Mouse (Mus musculus) myocyte (in vitro differentiated cells): Measurements from ENCODE around the gene Timp2. TPM values are rescaled to one million over a fixed set of nuclear protein-coding genes. Genes with fewer than 3 reads are reported as not detected.
A peak's percentile ranks its signal among the peaks of the same experiment; 100 is the strongest.
"Not testable (repeated sequence)": the region's sequence is repeated elsewhere in the genome, so short reads cannot be mapped to it uniquely, and the experiment has no call there.

ENCODE experiments used
- H3K27me3 ChIP-seq: one replicate; pipeline ENCODE4 v1.6.1; 2011; ENCODE audit not compliant: control insufficient read depth, insufficient read depth, insufficient read length
- H3K36me3 ChIP-seq: one replicate; pipeline ENCODE4 v1.6.1; 2011; ENCODE audit not compliant: control insufficient read depth, insufficient read depth
- H3K4me2 ChIP-seq: one replicate; pipeline ENCODE4 v1.6.1; 2011; ENCODE audit warnings: low read depth, control low read depth
- H3K4me3 ChIP-seq: one replicate; pipeline ENCODE4 v1.5.1; 2011; ENCODE audit warnings: mild to moderate bottlenecking, control low read depth, moderate library complexity
- H3K79me2 ChIP-seq: one replicate; pipeline ENCODE4 v1.6.1; 2011; ENCODE audit not compliant: control insufficient read depth, insufficient read depth
- H3ac ChIP-seq: one replicate; pipeline ENCODE4 v1.6.1; 2011; ENCODE audit not compliant: control insufficient read depth, insufficient read length
- CEBPB ChIP-seq: IDR thresholded peaks from 2 replicates; pipeline ENCODE4 v1.6.1; 2011; ENCODE audit warnings: mild to moderate bottlenecking, moderate library complexity; ENCODE audit not compliant: poor library complexity, insufficient read depth, severe bottlenecking
- E2F4 ChIP-seq: IDR thresholded peaks from one replicate; pipeline ENCODE4 v1.6.1; 2011; ENCODE audit warnings: mild to moderate bottlenecking, control low read depth, moderate library complexity; ENCODE audit not compliant: insufficient read depth
- MAX ChIP-seq: IDR thresholded peaks from one replicate; pipeline ENCODE4 v1.6.1; 2011; ENCODE audit warnings: low read depth, mild to moderate bottlenecking, control low read depth
- MYOD1 ChIP-seq, 3 experiments: IDR thresholded peaks; one replicate each; pipeline ENCODE4 v1.6.1; 2011; ENCODE audit warnings: control low read depth in 2 of 3, low read depth in 2 of 3, mild to moderate bottlenecking in 2 of 3, moderate library complexity in 1 of 3; ENCODE audit not compliant: insufficient read length in 2 of 3, control insufficient read depth in 1 of 3
- MYOG ChIP-seq, 3 experiments: IDR thresholded peaks; one replicate each; pipeline ENCODE4 v1.6.1; 2011; ENCODE audit warnings: control low read depth in 2 of 3, low read depth in 2 of 3, mild to moderate bottlenecking in 2 of 3; ENCODE audit not compliant: insufficient read length in 2 of 3, control insufficient read depth in 1 of 3, insufficient read depth in 1 of 3
- POLR2A ChIP-seq: IDR thresholded peaks from one replicate; pipeline ENCODE4 v1.6.1; 2011; ENCODE audit warnings: low read depth, mild to moderate bottlenecking, control low read depth, moderate library complexity; ENCODE audit not compliant: insufficient read length
- POLR2AphosphoS2 ChIP-seq: IDR thresholded peaks from one replicate; pipeline ENCODE4 v1.6.1; 2011; ENCODE audit warnings: low read depth, control low read depth; ENCODE audit not compliant: insufficient read length
- REST ChIP-seq: IDR thresholded peaks from one replicate; pipeline ENCODE4 v1.6.1; 2011; ENCODE audit warnings: mild to moderate bottlenecking, control low read depth, moderate library complexity; ENCODE audit not compliant: insufficient read depth, insufficient read length
- SRF ChIP-seq: IDR thresholded peaks from one replicate; pipeline ENCODE4 v1.6.1; 2011; ENCODE audit warnings: low read depth; ENCODE audit not compliant: control insufficient read depth, insufficient read length
- TCF12 ChIP-seq: IDR thresholded peaks from one replicate; pipeline ENCODE4 v1.6.1; 2011; ENCODE audit warnings: mild to moderate bottlenecking, control low read depth; ENCODE audit not compliant: poor library complexity, insufficient read depth, severe bottlenecking
- TCF3 ChIP-seq: IDR thresholded peaks from one replicate; pipeline ENCODE4 v1.6.1; 2011; ENCODE audit warnings: low read depth, control low read depth; ENCODE audit not compliant: insufficient read length
- USF1 ChIP-seq: IDR thresholded peaks from one replicate; pipeline ENCODE4 v1.6.1; 2011; ENCODE audit warnings: low read depth, mild to moderate bottlenecking, control low read depth, moderate library complexity
- polyA plus RNA-seq: library from polyadenylated mRNA; unstranded; fragments of >200 nt; fragmentation: generic; extraction: Trizol; gene quantifications from one replicate; pipeline ENCODE4 v1.2.1, GENCODE M21; 2012; ENCODE audit warnings: missing spikeins

Timp2 gene
- polyA plus RNA-seq, 1 experiment: 321 TPM

GRCm38 (mm10) chr11:118321500-118321899, 34.0 kb downstream of the Timp2 start:
- TF ChIP-seq MYOD1 (IDR thresholded peaks at IDR 0.05; ENCODE audit: control insufficient read depth in 1 of 3, insufficient read length in 2 of 3, low read depth in 2 of 3): no peak
- no peak for TF ChIP-seq E2F4
- peak; percentile 5 for TF ChIP-seq POLR2A
- TF ChIP-seq CEBPB: no peak
- TF ChIP-seq MAX: no peak
- Histone ChIP-seq H3K4me3 (no peak overlapping the region), H3K27me3 (no peaks in the 10 kb centered on the region), H3K4me2 (peak overlapping the region; percentile 57), H3K36me3 (peaks cover 29% of the 10 kb centered on the region), H3K79me2 (peaks cover 47% of the 10 kb centered on the region), H3ac (no peak overlapping the region)

- TF ChIP-seq POLR2A: no peak
- no peak for TF ChIP-seq TCF12
- TF ChIP-seq E2F4: no peak
Observed at GRCm38 (mm10) chr11:118318678-118319077, 36.9 kb downstream of the Timp2 start.

GRCm38 (mm10) chr11:118317129-118317528, 38.4 kb downstream of the Timp2 start:
- no peak overlapping the region for H3K4me2 ChIP-seq
- H3K4me3 ChIP-seq: no peak overlapping the region
- no peak overlapping the region for H3ac ChIP-seq
- TF ChIP-seq MAX (no peak), MYOG (IDR thresholded peaks at IDR 0.05; ENCODE audit: control insufficient read depth in 1 of 3, insufficient read depth in 1 of 3, insufficient read length in 2 of 3, low read depth in 2 of 3) (no peak), POLR2AphosphoS2 (no peak), USF1 (no peak), CEBPB (no peak), POLR2A (no peak), TCF12 (no peak), REST (no peak), E2F4 (no peak), SRF (no peak), TCF3 (no peak), MYOD1 (IDR thresholded peaks at IDR 0.05; ENCODE audit: control insufficient read depth in 1 of 3, insufficient read length in 2 of 3, low read depth in 2 of 3) (no peak)
- peaks cover 15% of the 10 kb centered on the region for H3K79me2 ChIP-seq
- H3K36me3 ChIP-seq: peaks cover 67% of the 10 kb centered on the region
- no peaks in the 10 kb centered on the region for H3K27me3 ChIP-seq

More at GRCm38 (mm10) chr11:118318678-118319077, 36.9 kb downstream of the Timp2 start:
- Histone ChIP-seq H3K4me2 (no peak overlapping the region), H3K79me2 (peaks cover 23% of the 10 kb centered on the region), H3K36me3 (peaks cover 55% of the 10 kb centered on the region), H3K27me3 (no peaks in the 10 kb centered on the region), H3ac (no peak overlapping the region), H3K4me3 (no peak overlapping the region)

GRCm38 (mm10) chr11:118316231-118316806, 39.2 kb downstream of the Timp2 start:
- TF ChIP-seq TCF12: no peak
- TF ChIP-seq POLR2AphosphoS2: no peak
- TF ChIP-seq REST: no peak
- TF ChIP-seq MYOD1 (IDR thresholded peaks at IDR 0.05; ENCODE audit: control insufficient read depth in 1 of 3, insufficient read length in 2 of 3, low read depth in 2 of 3): no peak
- TF ChIP-seq MAX: no peak
- TF ChIP-seq USF1: no peak
- TF ChIP-seq MYOG (IDR thresholded peaks at IDR 0.05; ENCODE audit: control insufficient read depth in 1 of 3, insufficient read depth in 1 of 3, insufficient read length in 2 of 3, low read depth in 2 of 3): no peak
- TF ChIP-seq CEBPB: no peak
- no peak for TF ChIP-seq SRF
- TF ChIP-seq POLR2A: no peak
- TF ChIP-seq TCF3: no peak
- TF ChIP-seq E2F4: no peak
- no peak overlapping the region for H3ac ChIP-seq
- peaks cover 13% of the 10 kb centered on the region for H3K79me2 ChIP-seq
- H3K4me2 ChIP-seq: no peak overlapping the region
- peaks cover 75% of the 10 kb centered on the region for H3K36me3 ChIP-seq
- H3K27me3 ChIP-seq: no peaks in the 10 kb centered on the region
- no peak overlapping the region for H3K4me3 ChIP-seq

GRCm38 (mm10) chr11:118312132-118312723, 43.3 kb downstream of the Timp2 start:
- Histone ChIP-seq H3K4me3 (no peak overlapping the region), H3K79me2 (no peaks in the 10 kb centered on the region), H3K27me3 (no peaks in the 10 kb centered on the region), H3K36me3 (peaks cover 85% of the 10 kb centered on the region), H3ac (no peak overlapping the region), H3K4me2 (no peak overlapping the region)
- TF ChIP-seq TCF3 (no peak), TCF12 (no peak), MYOD1 (IDR thresholded peaks at IDR 0.05; ENCODE audit: control insufficient read depth in 1 of 3, insufficient read length in 2 of 3, low read depth in 2 of 3) (no peak), E2F4 (no peak), USF1 (no peak), MYOG (IDR thresholded peaks at IDR 0.05; ENCODE audit: control insufficient read depth in 1 of 3, insufficient read depth in 1 of 3, insufficient read length in 2 of 3, low read depth in 2 of 3) (no peak), CEBPB (no peak), SRF (no peak), POLR2AphosphoS2 (no peak), POLR2A (no peak), MAX (no peak), REST (no peak)

- not testable (repeated sequence) for H3K79me2 ChIP-seq, H3K27me3 ChIP-seq, H3K4me2 ChIP-seq, H3ac ChIP-seq, H3K4me3 ChIP-seq
- H3K36me3 ChIP-seq: peaks cover 61% of the 10 kb centered on the region
Observed at GRCm38 (mm10) chr11:118307962-118308361, 47.6 kb downstream of the Timp2 start.

GRCm38 (mm10) chr11:118303959-118304358, 51.6 kb downstream of the Timp2 start:
- not testable (repeated sequence) for H3K27me3 ChIP-seq, H3ac ChIP-seq, H3K4me2 ChIP-seq, H3K4me3 ChIP-seq, H3K79me2 ChIP-seq
- peaks cover 47% of the 10 kb centered on the region for H3K36me3 ChIP-seq
